Mouse (Mus musculus) heart, embryonic 16.5 days (tissue): Measurements from ENCODE around the gene Irak2. TPM values are rescaled to one million over a fixed set of nuclear protein-coding genes. Genes with fewer than 3 reads are reported as not detected.

Experiments
- ATAC-seq: fragments of 200-750 bp; cut with Nextera tagmentation; replicated peaks from 2 replicates; pipeline ENCODE4 v1.8.0; 2017; ENCODE audit warnings: moderate number of reproducible peaks; ENCODE audit not compliant: insufficient read depth, low FRiP score; ENCODE audit errors: extremely low read depth
- H3K27ac ChIP-seq: fragments of 300-500 bp; sonication (generic); 2 replicates; pipeline ENCODE4 v1.5.1; 2014; ENCODE audit warnings: mild to moderate bottlenecking, low read length, control low read depth, moderate library complexity
- H3K27me3 ChIP-seq: fragments of 300-500 bp; sonication (generic); 2 replicates; pipeline ENCODE4 v1.6.1; 2014; ENCODE audit warnings: low read length, mixed read lengths; ENCODE audit not compliant: control insufficient read depth, insufficient read depth
- H3K36me3 ChIP-seq: fragments of 300-500 bp; sonication (generic); 2 replicates; pipeline ENCODE4 v1.6.1; 2014; ENCODE audit not compliant: control insufficient read depth, insufficient read depth
- H3K4me1 ChIP-seq: fragments of 300-500 bp; sonication (generic); 2 replicates; pipeline ENCODE4 v1.6.1; 2014; ENCODE audit warnings: low read length, mixed read lengths; ENCODE audit not compliant: control insufficient read depth, insufficient read depth
- H3K4me2 ChIP-seq: fragments of 300-500 bp; sonication (generic); 2 replicates; pipeline ENCODE4 v1.6.1; 2014; ENCODE audit warnings: low read depth, mild to moderate bottlenecking, control low read depth, low read length
- H3K4me3 ChIP-seq: fragments of 300-500 bp; sonication (generic); 2 replicates; pipeline ENCODE4 v1.5.1; 2014; ENCODE audit warnings: mild to moderate bottlenecking, control low read depth, low read length
- H3K9ac ChIP-seq: fragments of 300-500 bp; sonication (generic); 2 replicates; pipeline ENCODE4 v1.6.1; 2014; ENCODE audit warnings: low read length, control low read depth
- H3K9me3 ChIP-seq: fragments of 300-500 bp; sonication (generic); replicated peaks from 2 replicates; pipeline ENCODE4 v1.6.1; 2016; ENCODE audit warnings: low read length; ENCODE audit not compliant: control insufficient read depth
- WGBS: fragments of 180-500 bp; shearing (Covaris S2); extraction: QIAGEN DNeasy Blood & Tissue Kit; methylation state at CpG from one replicate; pipeline ENCODE4 v1.1.7; 2014; 5-methylcytosine and 5-hydroxymethylcytosine counted together
- polyA plus RNA-seq: library from polyadenylated mRNA; unstranded; fragments of >200 nt; fragmentation: Nextera tagmentation; extraction: Ambion mirVana; gene quantifications from 2 replicates; pipeline ENCODE4 v1.2.1, GENCODE M21; 2015

Irak2 gene
- polyA plus RNA-seq, 1 experiment from 2014 or later, result 5.0 TPM

DNA sequence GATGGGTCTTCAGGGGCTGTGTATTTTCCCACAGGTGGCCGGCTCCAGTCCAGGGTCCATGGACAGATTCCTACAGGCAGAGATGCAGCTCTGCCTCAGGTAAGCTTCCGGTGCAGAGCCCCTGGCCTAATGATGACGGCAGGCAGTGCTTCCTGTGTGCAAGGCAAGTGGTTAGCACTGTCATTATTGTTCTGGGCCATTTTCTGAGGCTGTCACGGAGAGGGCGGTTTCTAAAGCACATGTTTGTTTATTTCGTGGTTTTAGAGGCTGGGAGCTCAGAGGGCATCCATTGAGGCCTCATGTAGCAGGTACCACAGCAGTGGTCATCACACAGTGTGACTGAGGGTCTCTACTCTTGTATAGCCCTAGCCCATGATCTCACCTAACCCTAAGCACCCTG is 34.7 kb downstream of the Irak2 start:
- Histone ChIP-seq H3K27ac (no peak overlapping the region), H3K4me3 (no peak overlapping the region), H3K9ac (no peak overlapping the region), H3K36me3 (peaks cover 5% of the 10 kb centered on the region), H3K9me3 (peaks cover 6% of the 10 kb centered on the region), H3K4me1 (peaks cover 7% of the 10 kb centered on the region), H3K4me2 (no peak overlapping the region), H3K27me3 (no peaks in the 10 kb centered on the region)
- WGBS, result 78% methylated on average over 6 of the region's 6 CpGs
- no peak for ATAC-seq

DNA sequence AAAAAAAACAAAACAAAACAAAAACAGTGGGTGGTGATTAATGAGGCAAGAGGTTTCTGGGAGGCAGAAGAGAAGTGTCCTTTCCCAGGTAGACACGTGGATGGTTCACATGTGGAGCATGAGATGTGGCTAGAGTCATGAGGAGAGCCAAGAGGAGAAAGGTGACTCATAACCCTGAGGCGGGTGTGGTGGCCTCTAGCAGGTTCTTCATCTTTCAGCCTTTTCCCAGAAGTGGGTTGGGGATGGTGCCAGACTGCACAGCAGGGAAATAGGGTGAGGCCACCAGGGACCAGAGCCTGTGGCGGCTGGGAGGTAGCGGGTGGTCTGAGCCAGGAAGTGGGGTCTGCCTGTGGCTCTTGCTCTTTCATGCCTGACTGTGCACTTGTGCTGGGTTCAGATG is 37.0 kb downstream of the Irak2 start:
- no peak for ATAC-seq
- Histone ChIP-seq H3K4me3 (no peak overlapping the region), H3K9ac (no peak overlapping the region)

DNA sequence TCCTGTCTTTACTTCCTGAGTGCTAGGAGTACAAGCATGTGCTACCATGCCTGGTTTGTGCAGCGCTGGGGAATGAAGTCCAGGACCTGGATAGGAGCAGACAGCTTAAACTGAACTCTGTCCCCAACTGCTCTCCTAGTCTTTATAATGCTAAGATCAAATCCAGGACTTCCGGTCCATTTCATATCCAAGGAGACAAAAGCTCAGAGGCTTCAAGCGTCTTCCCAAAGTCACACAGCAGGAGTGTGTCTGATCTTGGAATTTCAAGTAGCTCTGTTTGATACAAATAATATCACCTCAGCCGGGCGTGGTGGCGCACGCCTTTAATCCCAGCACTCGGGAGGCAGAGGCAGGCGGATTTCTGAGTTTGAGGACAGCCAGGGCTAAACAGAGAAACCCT is 37.7 kb downstream of the Irak2 start:
- no peaks in the 10 kb centered on the region for H3K4me1 ChIP-seq
- no peaks in the 10 kb centered on the region for H3K27me3 ChIP-seq
- no peak overlapping the region for H3K9ac ChIP-seq
- peaks cover 5% of the 10 kb centered on the region for H3K36me3 ChIP-seq
- H3K4me2 ChIP-seq, result no peak overlapping the region
- ATAC-seq, result no peak
- WGBS, result 93% methylated on average over 9 of the region's 9 CpGs
- no peak overlapping the region for H3K4me3 ChIP-seq
- no peak overlapping the region for H3K27ac ChIP-seq
- H3K9me3 ChIP-seq, result peaks cover 6% of the 10 kb centered on the region

More for the DNA sequence above, 37.0 kb downstream of the Irak2 start:
- H3K27ac ChIP-seq, result no peak overlapping the region
- 74% methylated on average over 4 of the region's 4 CpGs for WGBS
- peaks cover 5% of the 10 kb centered on the region for H3K36me3 ChIP-seq
- no peak overlapping the region for H3K4me2 ChIP-seq
- no peaks in the 10 kb centered on the region for H3K4me1 ChIP-seq
- no peaks in the 10 kb centered on the region for H3K27me3 ChIP-seq
- H3K9me3 ChIP-seq, result peaks cover 6% of the 10 kb centered on the region

DNA sequence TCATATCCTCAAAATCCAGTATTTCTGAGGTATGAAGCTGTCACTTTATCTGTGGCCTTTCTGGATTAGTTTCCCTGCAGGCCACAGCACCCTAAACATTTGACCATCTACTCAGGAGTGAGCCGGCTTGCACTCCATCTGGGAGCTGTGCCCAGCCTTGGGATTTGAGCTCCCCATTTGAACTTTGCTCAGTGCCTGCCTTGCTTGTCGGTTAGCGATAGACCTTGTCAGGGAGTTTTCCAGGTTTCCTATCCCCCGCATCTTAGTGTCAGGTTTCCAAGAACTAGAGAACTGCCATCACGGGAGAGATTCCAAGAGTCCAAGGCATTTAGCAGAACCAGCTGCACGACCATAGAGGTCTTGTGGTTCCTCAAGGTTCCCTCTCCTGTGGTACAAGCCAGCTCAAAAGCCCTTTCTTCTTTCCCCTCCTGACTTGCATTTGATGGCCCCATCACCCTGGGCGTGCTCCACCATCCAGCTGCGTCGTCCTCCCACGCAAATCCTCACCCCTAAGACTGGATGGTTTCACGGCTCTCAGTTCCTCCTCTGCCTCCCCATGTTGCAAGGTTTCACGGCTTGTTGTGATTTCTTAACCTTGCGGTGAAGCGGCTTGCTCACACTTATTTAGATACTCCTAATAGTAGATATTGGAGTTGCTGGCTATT is 38.9 kb downstream of the Irak2 start:
- no peaks in the 10 kb centered on the region for H3K9me3 ChIP-seq
- no peak overlapping the region for H3K4me2 ChIP-seq
- H3K27ac ChIP-seq, result no peak overlapping the region
- no peak overlapping the region for H3K4me3 ChIP-seq
- H3K27me3 ChIP-seq, result no peaks in the 10 kb centered on the region
- H3K9ac ChIP-seq, result no peak overlapping the region
- 60% methylated on average over 14 of the region's 14 CpGs for WGBS
- no peak for ATAC-seq
- H3K36me3 ChIP-seq, result no peaks in the 10 kb centered on the region
- H3K4me1 ChIP-seq, result no peaks in the 10 kb centered on the region

DNA sequence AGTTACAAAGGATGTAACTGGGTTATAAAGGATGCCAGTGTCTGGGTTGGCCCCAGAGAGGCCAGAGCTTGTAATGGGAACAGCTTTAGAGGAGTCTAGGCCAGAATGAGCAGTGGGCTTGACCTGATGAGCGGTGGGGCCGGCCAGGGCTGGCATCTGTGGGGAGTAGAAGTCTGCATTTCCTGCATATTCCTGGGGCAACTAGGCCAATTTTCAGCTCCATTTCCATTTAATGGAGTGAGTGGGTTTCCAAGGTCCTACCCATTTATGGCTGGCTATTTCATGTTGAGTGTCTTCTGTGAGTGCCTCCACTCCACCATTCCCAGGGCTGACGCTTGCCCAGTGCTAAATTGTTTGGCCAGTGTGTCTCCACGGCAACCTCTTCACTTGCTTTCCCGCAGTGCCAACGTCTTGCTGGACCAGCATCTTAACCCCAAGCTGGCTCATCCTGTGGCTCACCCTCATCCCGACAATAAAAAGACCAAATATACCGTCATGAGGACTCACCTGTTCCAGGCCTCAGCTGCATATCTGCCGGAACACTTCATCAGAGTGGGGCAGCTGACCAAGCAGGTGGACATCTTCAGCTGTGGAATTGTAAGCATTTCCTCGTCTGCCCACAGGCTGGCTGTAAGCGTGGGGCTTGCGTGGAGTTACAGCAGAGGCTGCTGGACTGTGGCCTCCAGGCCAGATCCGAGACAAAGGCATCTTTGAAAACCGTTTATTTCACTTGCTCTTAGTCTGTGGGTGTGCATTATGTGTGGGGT is 40.2 kb downstream of the Irak2 start:
- no peaks in the 10 kb centered on the region for H3K4me1 ChIP-seq
- no peaks in the 10 kb centered on the region for H3K36me3 ChIP-seq
- no peak overlapping the region for H3K4me3 ChIP-seq
- WGBS, result 77% methylated on average over 14 of the region's 14 CpGs
- H3K27me3 ChIP-seq, result no peaks in the 10 kb centered on the region
- no peak overlapping the region for H3K9ac ChIP-seq
- H3K4me2 ChIP-seq, result no peak overlapping the region
- H3K27ac ChIP-seq, result no peak overlapping the region
- H3K9me3 ChIP-seq, result no peaks in the 10 kb centered on the region
- ATAC-seq, result no peak

DNA sequence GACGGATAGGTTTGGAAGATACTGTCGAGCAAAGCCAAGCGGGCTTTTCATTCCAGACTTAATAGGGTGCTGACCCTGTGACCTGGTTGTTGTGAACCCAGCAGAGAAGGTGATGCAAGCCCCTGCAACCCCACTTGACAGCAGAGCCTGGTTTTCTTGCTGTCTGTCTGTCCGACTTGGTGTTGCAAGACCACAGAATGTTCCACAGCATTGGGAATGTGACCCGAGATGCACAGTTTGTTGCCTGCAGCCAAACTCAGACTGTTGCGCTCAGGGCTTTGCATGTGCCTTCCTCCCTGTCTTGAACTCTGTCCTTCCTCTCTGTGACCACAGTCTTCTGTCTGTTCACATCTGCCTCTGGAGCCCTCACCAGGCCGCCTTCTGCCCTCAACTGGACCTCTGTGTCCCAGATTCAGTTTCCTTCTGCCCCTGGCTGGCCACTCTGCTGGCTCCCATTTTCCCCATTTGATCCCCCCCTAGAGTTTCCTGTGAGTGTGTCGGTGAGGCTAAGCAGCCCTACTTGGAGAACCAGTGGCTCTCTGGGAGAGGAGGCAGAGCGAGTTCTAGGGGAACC is 41.8 kb downstream of the Irak2 start:
- 76% methylated on average over 9 of the region's 9 CpGs for WGBS
- Histone ChIP-seq H3K27ac (no peak overlapping the region), H3K27me3 (no peaks in the 10 kb centered on the region), H3K4me3 (no peak overlapping the region), H3K4me1 (no peaks in the 10 kb centered on the region), H3K36me3 (no peaks in the 10 kb centered on the region), H3K4me2 (no peak overlapping the region), H3K9me3 (no peaks in the 10 kb centered on the region), H3K9ac (no peak overlapping the region)
- ATAC-seq, result no peak

DNA sequence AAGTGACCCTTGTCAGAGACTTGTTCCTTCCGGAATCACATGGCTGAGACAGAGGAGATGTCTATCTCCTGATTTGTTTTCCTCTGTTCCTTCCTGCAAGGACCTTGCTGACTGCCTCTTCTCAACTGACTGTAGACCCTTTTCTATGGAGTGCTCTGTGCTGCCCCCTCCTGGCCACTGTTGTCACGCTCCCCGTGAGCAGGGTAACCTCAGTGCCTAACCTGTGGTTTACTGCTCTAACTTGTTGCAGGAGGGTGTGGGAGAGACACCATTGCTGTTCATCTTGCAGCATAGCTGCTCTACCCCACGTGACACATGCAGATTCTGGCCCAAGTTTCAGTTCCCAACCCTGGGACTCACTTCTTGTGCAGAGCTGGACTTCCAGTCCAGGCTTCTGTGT is 43.0 kb downstream of the Irak2 start:
- 17% methylated on average over 4 of the region's 4 CpGs for WGBS
- H3K4me2 ChIP-seq, result no peak overlapping the region
- H3K9me3 ChIP-seq, result no peaks in the 10 kb centered on the region
- no peaks in the 10 kb centered on the region for H3K27me3 ChIP-seq
- H3K27ac ChIP-seq, result no peak overlapping the region
- peak; percentile 83 for ATAC-seq
- no peaks in the 10 kb centered on the region for H3K4me1 ChIP-seq
- no peak overlapping the region for H3K4me3 ChIP-seq
- no peak overlapping the region for H3K9ac ChIP-seq
- H3K36me3 ChIP-seq, result no peaks in the 10 kb centered on the region

DNA sequence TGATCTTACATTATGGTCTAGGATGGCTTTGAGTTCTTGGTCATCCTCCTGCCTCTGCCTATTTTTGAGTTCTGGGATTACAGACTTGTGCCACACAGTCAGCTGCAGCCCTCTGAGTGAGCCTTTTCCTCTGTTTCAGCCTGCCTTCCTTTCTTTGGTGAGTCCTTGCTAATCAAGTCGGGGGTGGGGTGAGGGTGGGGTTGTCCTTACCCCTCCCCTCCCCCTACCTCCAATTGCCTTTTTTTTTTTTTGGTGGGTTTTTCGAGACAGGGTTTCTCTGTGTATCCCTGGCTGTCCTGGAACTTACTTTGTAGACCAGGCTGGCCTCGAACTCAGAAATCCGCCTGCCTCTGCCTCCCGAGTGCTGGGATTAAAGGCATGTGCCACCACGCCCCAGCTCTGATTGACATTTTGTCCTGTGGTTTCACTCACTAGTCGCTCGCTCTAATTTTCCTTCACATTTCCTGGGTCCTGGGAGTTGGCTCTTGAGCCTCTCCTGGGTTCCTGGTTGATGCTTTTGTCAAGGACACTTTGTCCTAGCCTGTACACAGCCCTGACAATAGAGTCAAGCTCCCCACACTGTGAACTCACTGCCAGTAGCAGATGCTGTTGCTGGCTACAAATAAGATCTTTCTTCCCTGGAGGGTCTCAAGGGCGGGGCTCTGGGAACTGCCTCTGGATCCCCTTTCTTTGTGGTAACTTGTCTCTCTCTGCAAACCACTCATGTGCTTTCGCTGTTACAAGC is 45.0 kb downstream of the Irak2 start:
- Histone ChIP-seq H3K4me3 (no peak overlapping the region), H3K27ac (no peak overlapping the region), H3K4me1 (no peaks in the 10 kb centered on the region), H3K9me3 (no peaks in the 10 kb centered on the region), H3K4me2 (no peak overlapping the region), H3K9ac (no peak overlapping the region), H3K27me3 (no peaks in the 10 kb centered on the region), H3K36me3 (no peaks in the 10 kb centered on the region)
- no peak for ATAC-seq
- 84% methylated on average over 10 of the region's 10 CpGs for WGBS
